Mouse (Mus musculus) kidney, adult 2 months (tissue): Measurements from ENCODE around the gene Mns1.

Experiments used
- CTCF ChIP-seq: fragments of 200-500 bp; conservative IDR thresholded peaks from 2 replicates; pipeline ENCODE4 v1.5.1; 2011; ENCODE audit warnings: low read depth, mild to moderate bottlenecking, control low read depth, low read length, moderate library complexity, mixed read lengths; ENCODE audit not compliant: insufficient read depth, insufficient read length
- POLR2A ChIP-seq: fragments of 200-500 bp; IDR thresholded peaks from one replicate; pipeline ENCODE4 v1.6.1; 2011; ENCODE audit warnings: low read depth, low read length, control low read depth

GRCm38 (mm10) chr9:72456374-72456773 lies 18.6 kb downstream of the Mns1 start:
- no peak for TF ChIP-seq CTCF
- TF ChIP-seq POLR2A = no peak
